Mouse (Mus musculus) CH12F3 (cell line): Measurements from ENCODE around the gene Rps27rt.
"Not testable (repeated sequence)": the region's sequence is repeated elsewhere in the genome, so short reads cannot be mapped to it uniquely, and the experiment has no call there.

Experiments used
- in situ Hi-C: fragments of 300-500 bp; cut with MboI; formaldehyde crosslinking; loops from 2 replicates; pipeline ENCODE4 v1.14.3; 2020; ENCODE audit warnings: low sequenced_read_pairs

Gene Rps27rt

DNA sequence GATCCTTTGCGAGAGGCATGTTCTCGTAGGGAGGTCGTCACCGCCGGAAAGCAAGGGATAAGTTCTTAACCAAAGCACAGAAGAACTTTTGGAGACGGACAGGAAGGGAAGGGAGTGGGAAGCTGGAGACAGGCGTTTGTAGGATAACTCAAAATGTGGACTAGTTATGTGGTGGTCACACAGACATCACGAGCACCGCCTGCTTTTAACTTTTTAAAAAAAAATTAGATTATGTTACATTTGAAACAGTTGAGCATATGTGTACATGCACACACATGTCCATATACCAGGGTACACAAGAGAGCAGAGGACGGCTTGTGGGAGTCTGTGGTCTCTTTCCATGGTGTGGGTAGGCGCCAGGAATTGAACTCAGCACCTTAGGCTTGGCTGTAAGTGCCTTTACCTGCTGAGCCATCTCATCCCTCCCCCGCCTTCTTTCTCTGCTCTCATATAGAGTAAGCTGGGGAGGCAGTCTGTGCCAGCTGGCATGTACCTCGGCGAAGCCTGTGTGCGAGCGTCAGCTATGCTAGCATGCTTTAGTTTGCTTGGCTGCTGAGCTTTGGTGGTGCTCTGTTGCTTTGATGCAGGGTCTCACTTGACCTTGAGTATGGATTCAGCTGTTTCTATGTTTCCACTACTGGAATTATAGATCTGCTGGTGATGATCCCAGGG is at the start of gene Rps27rt:
Gene Rps27rt, minus strand, starts transcription at position 51 of the 672 bp plus-strand sequence.
- in situ Hi-C loops: no loop called here

DNA sequence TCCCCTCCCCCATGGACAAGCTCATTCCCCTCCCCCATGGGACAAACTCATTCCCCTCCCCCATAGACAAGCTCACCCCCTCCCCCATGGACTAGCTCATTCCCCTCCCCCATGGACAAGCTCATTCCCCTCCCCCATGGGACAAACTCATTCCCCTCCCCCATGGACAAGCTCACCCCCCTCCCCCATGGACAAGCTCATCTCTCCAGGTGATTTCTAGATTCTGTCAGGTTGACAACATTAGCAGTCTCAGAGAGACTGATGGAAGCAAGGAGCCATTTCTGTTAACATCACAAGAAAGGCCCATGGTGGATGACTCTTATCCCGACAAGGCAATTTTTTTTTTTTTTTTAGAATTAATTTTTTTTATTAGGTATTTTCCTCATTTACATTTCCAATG is 48.5 kb upstream of the Rps27rt start:
- in situ Hi-C loops: not testable (repeated sequence)

DNA sequence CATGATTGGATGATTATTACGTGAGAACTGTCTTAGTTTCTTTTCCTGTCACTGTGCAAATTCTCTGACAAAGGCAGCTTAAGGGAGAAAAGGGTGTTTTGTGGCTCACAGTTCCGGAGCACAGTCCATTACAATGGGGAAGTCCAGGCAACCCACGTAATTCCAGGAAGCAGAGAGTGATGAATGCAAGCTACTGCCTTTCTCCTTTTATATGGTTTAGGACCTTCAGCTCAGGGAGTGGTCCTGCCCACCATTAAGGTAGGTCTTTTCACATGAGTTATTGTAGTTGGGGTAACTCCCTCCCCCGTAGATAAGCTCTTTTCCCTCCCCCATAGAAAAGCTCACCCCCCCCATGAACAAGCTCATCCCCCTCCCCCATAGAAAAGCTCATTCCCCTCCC is 48.0 kb upstream of the Rps27rt start:
- in situ Hi-C loops: no loop called here

GRCm38 (mm10) chr9:115029307-115029706 is 46.8 kb upstream of the Rps27rt start:
- in situ Hi-C loops: no loop called here

- in situ Hi-C loops: no loop called here
These were observed 41.3 kb upstream of the Rps27rt start for GRCm38 (mm10) chr9:115023708-115024383.

DNA sequence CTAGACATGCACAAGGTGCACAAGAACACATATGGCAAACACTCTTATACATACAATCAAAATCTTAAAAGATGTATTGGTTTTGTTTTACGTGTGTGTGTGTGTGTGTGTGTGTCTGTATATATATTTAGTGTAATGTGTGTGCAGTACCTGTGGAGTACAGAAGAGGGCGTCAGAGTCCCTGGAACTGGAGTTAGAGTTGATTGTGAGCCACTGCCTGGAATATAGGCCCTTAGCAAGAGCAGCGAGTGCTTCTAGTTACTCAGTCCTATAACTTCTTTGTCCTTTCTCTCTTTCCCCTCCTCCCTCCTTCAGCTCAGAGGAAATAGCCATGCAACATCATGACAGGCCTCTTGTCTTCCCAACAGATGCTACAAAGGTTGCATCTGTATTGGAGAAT is 40.6 kb upstream of the Rps27rt start:
- in situ Hi-C loops: no loop called here

DNA sequence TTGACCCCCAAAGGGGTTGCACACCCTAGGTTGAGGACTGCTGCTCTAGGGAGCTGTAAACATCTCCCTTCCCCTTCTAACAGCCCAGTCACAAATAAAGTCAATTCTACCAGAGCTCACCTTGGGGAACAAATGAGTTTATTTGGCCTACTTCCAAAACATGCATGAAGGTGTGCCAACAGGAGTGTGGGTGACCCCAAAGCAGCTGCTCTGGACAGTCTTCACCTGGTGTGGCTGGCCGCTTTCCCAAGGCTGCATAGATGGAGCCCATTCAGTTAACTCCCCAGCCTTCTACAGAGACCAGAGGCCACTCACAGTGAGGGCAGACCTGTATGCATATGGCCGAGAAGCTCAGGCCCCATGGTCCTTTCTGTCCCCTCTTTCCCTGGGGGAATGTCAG is 38.9 kb upstream of the Rps27rt start:
- in situ Hi-C loops: no loop called here

GRCm38 (mm10) chr9:115020141-115020540 is 37.6 kb upstream of the Rps27rt start:
- in situ Hi-C loops: no loop called here

DNA sequence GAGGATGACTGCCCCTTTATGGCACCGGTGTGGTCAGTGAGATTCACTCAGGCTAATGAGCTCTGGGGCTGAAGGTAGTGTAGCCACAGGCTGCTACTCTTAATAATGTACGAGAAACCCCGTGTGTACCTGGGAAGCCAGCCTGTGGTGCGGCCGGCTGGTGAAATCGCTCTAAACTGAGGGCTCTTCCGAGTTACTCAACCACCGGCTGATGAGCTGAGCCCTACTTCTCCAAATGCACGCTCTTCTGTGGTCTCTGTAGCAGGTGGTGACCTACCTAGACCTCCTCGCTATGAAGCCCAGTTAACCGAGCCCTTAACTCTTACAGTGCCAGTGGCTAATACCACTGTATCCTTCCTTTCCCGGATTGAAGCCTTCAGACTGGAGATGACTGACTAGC is 29.8 kb upstream of the Rps27rt start:
- in situ Hi-C loops: no loop called here

GRCm38 (mm10) chr9:115008194-115008593 is 25.7 kb upstream of the Rps27rt start:
- in situ Hi-C loops: no loop called here

DNA sequence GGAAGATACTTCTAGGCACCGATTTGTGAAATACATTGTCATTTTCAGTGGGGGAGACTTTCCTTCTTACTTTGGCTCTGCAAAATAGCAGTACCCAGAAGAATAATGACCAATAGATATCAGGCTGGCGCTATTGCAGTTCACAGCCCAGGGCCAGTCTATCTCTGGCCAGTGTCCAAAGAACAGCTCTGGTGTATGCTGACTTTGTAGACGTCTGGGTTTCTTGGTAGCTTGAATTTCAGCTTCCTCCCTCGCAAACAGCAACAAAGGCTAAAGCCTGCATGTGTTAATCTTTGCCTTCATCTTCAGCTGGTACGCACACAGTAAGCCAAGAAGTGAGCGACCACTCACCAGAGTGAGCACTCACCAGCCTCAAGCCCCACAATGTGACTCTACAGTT is 25.2 kb upstream of the Rps27rt start:
- in situ Hi-C loops: no loop called here

DNA sequence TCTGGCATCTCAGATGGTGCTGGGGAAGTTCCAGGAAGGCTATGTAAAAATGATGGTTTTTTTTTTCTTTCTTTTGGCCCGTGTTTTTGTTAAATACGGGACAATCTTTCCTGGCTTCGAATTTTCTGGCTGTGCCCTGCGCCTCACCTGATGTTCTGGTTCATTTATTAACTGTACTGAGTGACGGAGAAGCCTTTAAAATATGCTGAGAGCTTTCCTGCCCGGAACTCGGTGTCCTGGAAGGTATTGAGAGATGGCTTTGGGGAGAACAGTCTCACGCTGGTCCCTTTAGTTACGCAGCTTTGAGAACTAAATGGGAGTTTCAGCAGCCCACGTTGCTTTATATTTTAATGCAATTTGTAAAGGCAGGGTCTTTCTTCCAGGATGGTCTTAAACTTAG is 22.9 kb upstream of the Rps27rt start:
- in situ Hi-C loops: no loop called here

- in situ Hi-C loops: no loop called here
These were observed 17.2 kb upstream of the Rps27rt start for GRCm38 (mm10) chr9:114999771-115000146.

DNA sequence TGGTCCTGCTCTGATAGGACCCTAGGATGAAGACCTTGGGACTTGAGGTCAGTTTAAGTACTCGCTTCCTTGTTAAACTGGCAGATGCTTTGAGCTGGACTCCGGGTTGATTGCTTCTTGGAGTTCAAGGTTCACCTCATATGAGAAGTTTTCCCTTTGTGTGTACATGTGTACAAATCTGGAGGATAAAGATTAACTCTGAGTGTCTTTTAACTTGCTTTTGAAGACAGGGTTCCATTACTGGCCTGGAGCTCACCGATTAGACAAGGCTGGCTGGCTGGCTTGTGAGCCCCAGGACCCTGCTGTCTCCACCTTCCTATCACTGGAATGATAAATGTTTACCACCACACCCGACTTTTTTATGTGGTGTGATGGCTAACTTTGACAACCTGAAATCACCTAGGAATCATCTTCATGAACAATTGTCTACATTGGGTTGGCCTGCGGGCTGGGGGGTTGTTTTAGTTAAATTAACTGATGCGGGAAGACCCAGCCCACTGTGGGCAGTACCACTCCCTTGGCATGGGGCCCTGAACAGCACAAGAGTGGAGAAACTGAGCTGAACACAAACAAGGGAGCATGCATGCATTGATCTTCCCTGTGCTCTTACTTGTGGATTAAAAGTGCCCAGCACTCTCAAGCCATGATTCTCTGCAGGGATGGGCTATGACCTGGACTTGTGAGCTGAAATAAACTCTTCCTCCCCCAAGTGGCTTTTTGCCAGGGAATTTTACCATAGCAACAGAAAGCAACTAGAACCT is 16.7 kb upstream of the Rps27rt start:
- in situ Hi-C loops: no loop called here

GRCm38 (mm10) chr9:114996489-114996888 is 13.9 kb upstream of the Rps27rt start:
- in situ Hi-C loops: no loop called here

- in situ Hi-C loops: no loop called here
These were observed 13.2 kb upstream of the Rps27rt start for GRCm38 (mm10) chr9:114995716-114996115.

DNA sequence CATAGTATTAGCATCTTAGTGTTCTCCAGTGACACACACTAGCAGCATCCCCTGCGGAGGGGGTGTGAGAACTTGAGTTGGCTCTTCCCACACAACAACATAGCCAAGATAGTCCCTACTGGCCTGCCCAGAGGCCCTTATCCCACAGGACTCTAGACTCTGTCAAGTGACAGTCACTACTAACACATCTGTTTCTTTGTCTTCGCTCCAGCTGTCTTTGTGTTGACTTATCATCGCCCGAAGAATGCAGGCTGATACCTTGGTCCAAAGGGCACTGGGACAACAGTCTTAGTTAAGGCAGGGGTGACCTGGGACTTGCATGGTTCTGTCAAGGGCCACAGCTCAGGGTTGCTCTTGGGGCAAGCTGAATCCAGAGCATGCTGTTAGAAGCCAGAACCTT is 12.7 kb upstream of the Rps27rt start:
- in situ Hi-C loops: no loop called here

DNA sequence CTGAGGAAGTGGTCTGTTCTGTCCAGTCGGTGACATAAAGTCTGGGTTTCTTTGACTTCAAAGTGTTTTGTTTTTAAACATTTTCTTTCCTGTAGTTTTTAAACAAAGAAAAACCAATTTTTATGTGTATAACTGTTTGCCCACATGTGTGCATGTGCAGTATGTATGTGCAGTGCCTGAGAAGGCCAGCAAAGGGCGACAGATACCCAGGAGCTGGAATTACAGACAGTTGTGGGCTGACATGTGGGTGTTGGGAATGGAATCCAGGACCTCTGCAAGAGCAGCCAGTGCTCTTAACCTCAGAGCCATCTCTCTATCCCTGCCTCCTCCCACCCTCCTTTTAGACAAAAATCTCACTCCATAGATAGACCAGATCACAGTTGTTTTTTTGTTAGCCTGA is 10.0 kb upstream of the Rps27rt start:
- in situ Hi-C loops: no loop called here

DNA sequence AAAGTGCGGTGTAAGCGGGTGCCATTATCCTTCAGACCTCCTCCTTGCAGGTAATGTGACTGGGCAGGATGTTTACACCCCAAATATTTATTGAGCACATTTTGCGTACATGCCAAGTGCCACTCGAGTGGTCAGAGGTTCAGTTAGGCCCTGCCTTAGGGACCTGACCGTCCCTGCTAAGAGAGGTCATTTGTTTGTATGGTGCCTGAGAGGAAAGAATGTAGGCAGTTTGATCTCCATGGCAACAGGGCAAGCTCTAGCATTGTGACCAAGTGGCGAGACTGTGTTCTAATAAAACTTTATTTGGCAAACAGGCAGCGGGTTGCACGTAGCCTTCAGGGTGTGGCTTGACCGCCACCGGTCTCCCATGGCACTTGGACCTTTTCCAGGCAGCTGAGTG is 7.9 kb upstream of the Rps27rt start:
- in situ Hi-C loops: no loop called here

- in situ Hi-C loops: no loop called here
These were observed 6.2 kb upstream of the Rps27rt start for GRCm38 (mm10) chr9:114988610-114989327.

- in situ Hi-C loops: no loop called here
These were observed 5.5 kb upstream of the Rps27rt start for GRCm38 (mm10) chr9:114988029-114988428.
